Mouse (Mus musculus): ENCODE data around the gene Rbm8a. TPM values are rescaled to one million over a fixed set of nuclear protein-coding genes. Genes with fewer than 3 reads are reported as not detected.

Rbm8a gene
- 83.5 TPM for total RNA-seq (2023)

GRCm38 (mm10) chr3:96629729-96630600, at the start of gene Rbm8a:
Rbm8a (plus strand) TSS chr3:96629933.

GRCm38 (mm10) chr3:96593790-96594560, 35.8 kb upstream of the Rbm8a start, which contains the start of gene Polr3gl:
Polr3gl (minus strand) TSS chr3:96594181.

GRCm38 (mm10) chr3:96596228-96596707, 33.5 kb upstream of the Rbm8a start, which contains the start of gene Ankrd34a:
Ankrd34a (plus strand) TSS chr3:96596636.

GRCm38 (mm10) chr3:96600639-96601250, 29.0 kb upstream of the Rbm8a start, which contains the start of gene Lix1l:
Lix1l (plus strand) TSS chr3:96601149.

GRCm38 (mm10) chr3:96634928-96635879, 5.5 kb downstream of the Rbm8a start, which contains the start of the genes Pex11b and Gm42957:
Pex11b (plus strand) TSS chr3:96635376.
Gm42957 (plus strand) TSS chr3:96635474.

GRCm38 (mm10) chr3:96645018-96645649, 15.4 kb downstream of the Rbm8a start, which contains the start of gene Itga10:
Itga10 (plus strand) TSS chr3:96645584.

GRCm38 (mm10) chr3:96669727-96670468, 40.2 kb downstream of the Rbm8a start, which contains the start of gene Ankrd35:
Ankrd35 (plus strand) TSS chr3:96670131.

Other genes starting within 250 kb of the Rbm8a start
- gene BC107364, start 177.6 kb upstream of the Rbm8a start, total RNA-seq (2023) = not detected
- gene Hfe2, start 104.8 kb upstream of the Rbm8a start, total RNA-seq (2023) = not detected
- gene Txnip, start 72.0 kb upstream of the Rbm8a start, total RNA-seq (2023) = 652 TPM
- not detected for gene Gm16253, start 52.9 kb upstream of the Rbm8a start, total RNA-seq (2023)
- gene Polr3gl, start 35.8 kb upstream of the Rbm8a start, total RNA-seq (2023) = 33.5 TPM
- not detected for gene Ankrd34a, start 33.3 kb upstream of the Rbm8a start, total RNA-seq (2023)
- 0.44 TPM for gene Lix1l, start 28.8 kb upstream of the Rbm8a start, total RNA-seq (2023)
- gene Pex11b, start 5.4 kb downstream of the Rbm8a start, total RNA-seq (2023) = 29.4 TPM
- gene Gm42957, start 5.5 kb downstream of the Rbm8a start, total RNA-seq (2023) = 0.21 TPM
- gene Itga10, start 15.7 kb downstream of the Rbm8a start, total RNA-seq (2023) = 3.3 TPM
- gene Ankrd35, start 40.2 kb downstream of the Rbm8a start, total RNA-seq (2023) = not detected
- 14.2 TPM for gene Pias3, start 66.5 kb downstream of the Rbm8a start, total RNA-seq (2023)
- 0.97 TPM for gene Nudt17, start 78.6 kb downstream of the Rbm8a start, total RNA-seq (2023)
- gene Polr3c, start 97.7 kb downstream of the Rbm8a start, total RNA-seq (2023) = 58.2 TPM
- gene Rnf115, start 97.7 kb downstream of the Rbm8a start, total RNA-seq (2023) = 48.9 TPM
- not detected for gene Pdzk1, start 199.4 kb downstream of the Rbm8a start, total RNA-seq (2023)
- gene Cd160, start 199.4 kb downstream of the Rbm8a start, total RNA-seq (2023) = 2.1 TPM